Mouse (Mus musculus) CH12.LX (cell line): ENCODE measurements around the gene Pdzd8. TPM values are rescaled to one million over a fixed set of nuclear protein-coding genes. Genes with fewer than 3 reads are reported as not detected.

Source experiments
- DNase-seq: peaks from one replicate; pipeline ENCODE4 v3.0.0-alpha.2; 2013; ENCODE audit errors: extremely low read depth
- H3K27ac ChIP-seq: 2 replicates; pipeline ENCODE4 v1.5.1; 2012; ENCODE audit warnings: low read depth, mild to moderate bottlenecking, control low read depth, moderate library complexity; ENCODE audit not compliant: insufficient read depth
- H3K27me3 ChIP-seq: replicated peaks from 2 replicates; pipeline ENCODE3; 2012; ENCODE audit warnings: inconsistent platforms
- H3K36me3 ChIP-seq, 2 experiments: replicated peaks in 1 of 2; 2 replicates each; pipeline versions ENCODE3 to v1.6.1; 2012; ENCODE audit warnings: inconsistent platforms in 1 of 2, low read length in 1 of 2, mild to moderate bottlenecking in 1 of 2, mixed read lengths in 1 of 2, moderate library complexity in 1 of 2; ENCODE audit not compliant: control insufficient read depth in 1 of 2, insufficient read depth in 1 of 2
- H3K4me1 ChIP-seq, 2 experiments: 2 replicates each; pipeline ENCODE4 v1.6.1; 2012; ENCODE audit warnings: inconsistent platforms in 1 of 2, moderate library complexity in 1 of 2; ENCODE audit not compliant: insufficient read depth in 2 of 2, control insufficient read depth in 1 of 2
- H3K4me2 ChIP-seq: 2 replicates; pipeline ENCODE4 v1.6.1; 2012; ENCODE audit warnings: low read depth, mild to moderate bottlenecking, control low read depth; ENCODE audit not compliant: poor library complexity, insufficient read depth, severe bottlenecking
- H3K4me3 ChIP-seq, 3 experiments: fragments of 150-350 bp in 1 of 3; sonication (generic) in 1 of 3; replicated peaks in 1 of 3; 2 replicates each; pipeline versions ENCODE3 to v1.5.1; 2011 to 2012; ENCODE audit warnings: low read depth in 2 of 3, low read length in 2 of 3, mild to moderate bottlenecking in 2 of 3, moderate library complexity in 2 of 3, control low read depth in 1 of 3, improper control_type of control experiment in 1 of 3, inconsistent platforms in 1 of 3, mixed read lengths in 1 of 3; ENCODE audit not compliant: poor library complexity in 1 of 3
- H3K79me2 ChIP-seq: replicated peaks from 2 replicates; pipeline ENCODE4 v1.6.1; 2012; ENCODE audit warnings: mild to moderate bottlenecking, moderate library complexity; ENCODE audit not compliant: control insufficient read depth, poor library complexity, insufficient read depth, severe bottlenecking; ENCODE audit errors: extremely low read depth
- H3K9ac ChIP-seq: 2 replicates; pipeline ENCODE4 v1.6.1; 2012; ENCODE audit warnings: low read depth, mild to moderate bottlenecking, control low read depth, moderate library complexity; ENCODE audit not compliant: insufficient read depth
- H3K9me3 ChIP-seq: replicated peaks from 2 replicates; pipeline ENCODE3; 2012; ENCODE audit warnings: low read length, inconsistent platforms, mixed read lengths
- BHLHE40 ChIP-seq: IDR thresholded peaks from 2 replicates; pipeline ENCODE4 v1.6.1; 2011; ENCODE audit warnings: mild to moderate bottlenecking, low read depth, low read length, improper control_type of control experiment
- CHD1 ChIP-seq: IDR thresholded peaks from 2 replicates; pipeline ENCODE4 v1.6.1; 2012; ENCODE audit warnings: low read depth, low read length, improper control_type of control experiment, inconsistent platforms
- CHD2 ChIP-seq: IDR thresholded peaks from 2 replicates; pipeline ENCODE4 v1.6.1; 2011; ENCODE audit warnings: low read length, improper control_type of control experiment
- CTCF ChIP-seq, 2 experiments: IDR thresholded peaks in 1 of 2; conservative IDR thresholded peaks in 1 of 2; 2 replicates each; pipeline ENCODE4 v1.5.1; 2011 to 2012; ENCODE audit warnings: low read depth in 2 of 2, low read length in 2 of 2, improper control_type of control experiment in 1 of 2, inconsistent platforms in 1 of 2, mild to moderate bottlenecking in 1 of 2, moderate library complexity in 1 of 2
- ELF1 ChIP-seq: IDR thresholded peaks from 2 replicates; pipeline ENCODE4 v1.6.1; 2014; ENCODE audit warnings: low read depth, mild to moderate bottlenecking, inconsistent platforms, low read length, improper control_type of control experiment
- EP300 ChIP-seq: IDR thresholded peaks from 2 replicates; pipeline ENCODE4 v1.6.1; 2011; ENCODE audit warnings: low read length, improper control_type of control experiment
- ETS1 ChIP-seq: conservative IDR thresholded peaks from 2 replicates; pipeline ENCODE4 v1.6.1; 2012; ENCODE audit warnings: low read depth, mild to moderate bottlenecking, inconsistent platforms, low read length, improper control_type of control experiment, moderate library complexity
- HCFC1 ChIP-seq: IDR thresholded peaks from 2 replicates; pipeline ENCODE4 v1.6.1; 2012; ENCODE audit warnings: low read depth, mild to moderate bottlenecking, inconsistent platforms, low read length, improper control_type of control experiment
- KAT2A ChIP-seq: IDR thresholded peaks from 2 replicates; pipeline ENCODE4 v1.6.1; 2012; ENCODE audit warnings: low read length, improper control_type of control experiment, inconsistent platforms; ENCODE audit not compliant: insufficient replicate concordance
- MAX ChIP-seq: IDR thresholded peaks from 2 replicates; pipeline ENCODE4 v1.6.1; 2011; ENCODE audit warnings: low read length, improper control_type of control experiment
- MAZ ChIP-seq: IDR thresholded peaks from 2 replicates; pipeline ENCODE4 v1.6.1; 2012; ENCODE audit warnings: low read depth, mild to moderate bottlenecking, inconsistent platforms, low read length, improper control_type of control experiment, moderate library complexity
- POLR2AphosphoS2 ChIP-seq: IDR thresholded peaks from 2 replicates; pipeline ENCODE4 v1.6.1; 2011; ENCODE audit warnings: low read depth, low read length, improper control_type of control experiment
- SMC3 ChIP-seq: IDR thresholded peaks from 2 replicates; pipeline ENCODE4 v1.6.1; 2011; ENCODE audit warnings: low read depth, low read length, improper control_type of control experiment
- TCF12 ChIP-seq: IDR thresholded peaks from 2 replicates; pipeline ENCODE4 v1.6.1; 2014; ENCODE audit warnings: low read depth, mild to moderate bottlenecking, inconsistent platforms, low read length, improper control_type of control experiment
- UBTF ChIP-seq: IDR thresholded peaks from 2 replicates; pipeline ENCODE4 v1.6.1; 2012; ENCODE audit warnings: low read depth, mild to moderate bottlenecking, inconsistent platforms, low read length, improper control_type of control experiment, moderate library complexity
- USF1 ChIP-seq: IDR thresholded peaks from 2 replicates; pipeline ENCODE4 v1.6.1; 2014; ENCODE audit warnings: low read depth, mild to moderate bottlenecking, inconsistent platforms, low read length, improper control_type of control experiment
- ZC3H11A ChIP-seq: IDR thresholded peaks from 2 replicates; pipeline ENCODE4 v1.6.1; 2012; ENCODE audit warnings: low read depth, mild to moderate bottlenecking, inconsistent platforms, low read length, improper control_type of control experiment
- ZKSCAN1 ChIP-seq: IDR thresholded peaks from 2 replicates; pipeline ENCODE4 v1.6.1; 2012; ENCODE audit warnings: low read depth, inconsistent platforms, low read length, improper control_type of control experiment, borderline replicate concordance
- ZMIZ1 ChIP-seq: IDR thresholded peaks from 2 replicates; pipeline ENCODE4 v1.6.1; 2012; ENCODE audit warnings: low read depth, mild to moderate bottlenecking, inconsistent platforms, low read length, improper control_type of control experiment
- dilution Hi-C: fragments of 300-500 bp; cut with MboI; formaldehyde crosslinking; loops from 2 replicates; pipeline ENCODE4 v1.14.3; 2020; ENCODE audit warnings: low sequenced_read_pairs; ENCODE audit not compliant: extremely low pct_unique_long_range_greater_than_20kb, extremely low pct_ligation_motif_present
- in situ Hi-C: fragments of 300-500 bp; cut with MboI; formaldehyde crosslinking; loops from 3 replicates; pipeline ENCODE4 v1.14.3; 2019; ENCODE audit warnings: low sequenced_read_pairs, low pct_ligation_motif_present, low pct_unique_long_range_greater_than_20kb, mixed read lengths
- polyA plus RNA-seq: library from polyadenylated mRNA; unstranded; fragments of >175 nt; gene quantifications from 2 replicates; pipeline ENCODE4 v1.2.1, GENCODE M21; 2012; ENCODE audit warnings: low read depth; ENCODE audit not compliant: insufficient read length
- total RNA-seq, 2 experiments: library from RNA; depleted of rRNA; stranded (reverse); fragments of 300-350 nt in 1 of 2; fragments of >200 nt in 1 of 2; gene quantifications; 2 replicates each; pipeline ENCODE4 v1.2.3; 2012 to 2014

The Pdzd8 gene
- total and polyA plus RNA-seq, 3 experiments, result 14.5 to 22.8 (median 20.2) TPM

GRCm38 (mm10) chr19:59356388-59356787 lies 10.8 kb upstream of the Pdzd8 start:
- Histone ChIP-seq H3K4me1 (peaks cover 0 to 12% of the 10 kb centered on the region in 2 experiments; a peak in 2 of 4 replicates), H3K4me2 (no peak overlapping the region), H3K27me3 (no peaks in the 10 kb centered on the region), H3K27ac (no peak overlapping the region), H3K9me3 (no peaks in the 10 kb centered on the region), H3K36me3 (no peaks in the 10 kb centered on the region), H3K4me3 (no peak overlapping the region), H3K9ac (no peak overlapping the region), H3K79me2 (no peaks in the 10 kb centered on the region)
- DNase-seq, result no peak
- TF ChIP-seq USF1 (no peak), ELF1 (no peak), MAZ (no peak), CHD2 (no peak), ETS1 (no peak), SMC3 (no peak), POLR2AphosphoS2 (no peak), BHLHE40 (no peak), EP300 (no peak), UBTF (no peak), HCFC1 (no peak)
- dilution Hi-C loops (no loop called here), in situ Hi-C loops (no loop called here)

GRCm38 (mm10) chr19:59354906-59355305 lies 9.3 kb upstream of the Pdzd8 start:
- Histone ChIP-seq H3K4me2 (no peak overlapping the region), H3K4me1 (peaks cover 5 to 26% of the 10 kb centered on the region in 2 experiments; a peak in 3 of 4 replicates), H3K27ac (no peak overlapping the region), H3K36me3 (no peaks in the 10 kb centered on the region), H3K9ac (no peak overlapping the region), H3K27me3 (no peaks in the 10 kb centered on the region), H3K4me3 (no peak overlapping the region), H3K9me3 (no peaks in the 10 kb centered on the region), H3K79me2 (no peaks in the 10 kb centered on the region)
- dilution Hi-C loops, result no loop called here
- in situ Hi-C loops, result no loop called here
- TF ChIP-seq MAX, result no peak
- TF ChIP-seq ELF1, result no peak
- DNase-seq, result no peak

GRCm38 (mm10) chr19:59352760-59353159 lies 7.2 kb upstream of the Pdzd8 start:
- H3K27me3 ChIP-seq, result no peaks in the 10 kb centered on the region
- in situ Hi-C loops, result no loop called here
- dilution Hi-C loops, result no loop called here
- H3K4me2 ChIP-seq, result no peak overlapping the region
- no peak for TF ChIP-seq CHD1
- TF ChIP-seq TCF12, result no peak
- no peak for TF ChIP-seq UBTF
- TF ChIP-seq ZMIZ1, result no peak
- TF ChIP-seq KAT2A, result no peak
- no peak for TF ChIP-seq ZC3H11A
- TF ChIP-seq HCFC1, result no peak
- TF ChIP-seq ETS1, result no peak
- no peak for TF ChIP-seq CTCF (conservative IDR thresholded peaks at IDR 0.05 in 1 of 2, IDR thresholded peaks at IDR 0.05 in 1 of 2; ENCODE audit: low read depth in 2 of 2, low read length in 2 of 2)
- no peak for TF ChIP-seq ZKSCAN1
- H3K9me3 ChIP-seq, result no peaks in the 10 kb centered on the region
- H3K4me1 ChIP-seq, result peaks cover 5 to 26% of the 10 kb centered on the region in 2 experiments; a peak in 3 of 4 replicates
- DNase-seq, result no peak
- H3K4me3 ChIP-seq, result no peak overlapping the region
- no peak overlapping the region for H3K27ac ChIP-seq
- H3K9ac ChIP-seq, result no peak overlapping the region
- no peaks in the 10 kb centered on the region for H3K36me3 ChIP-seq
- H3K79me2 ChIP-seq, result no peaks in the 10 kb centered on the region
